Mouse (Mus musculus): ENCODE measurements around the gene Hsd3b1.

DNA sequence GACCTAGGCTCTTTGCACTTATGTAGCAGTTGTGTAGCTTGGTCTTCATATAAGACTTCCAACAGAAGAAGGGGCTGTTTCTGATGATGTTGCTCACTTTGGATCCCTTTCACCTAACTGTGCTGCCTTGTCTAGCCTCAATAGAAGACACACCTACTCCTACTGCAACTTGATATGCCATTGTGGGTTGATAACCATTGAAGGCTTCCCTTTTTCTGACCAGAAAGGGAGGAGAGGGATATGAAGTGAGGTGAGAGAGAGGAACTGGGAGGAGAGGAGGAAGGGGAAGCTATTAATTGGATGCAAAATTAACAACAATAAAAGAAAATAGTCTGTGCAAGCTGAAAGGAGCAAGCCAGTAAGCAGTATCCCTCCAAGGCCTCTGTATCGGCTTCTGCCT is 3.2 kb upstream of the Hsd3b1 start:
- TF ChIP-seq HCFC1 (IDR thresholded peaks at IDR 0.05; ENCODE audit: borderline replicate concordance, insufficient read depth, low read length) (no peak), ZC3H11A (IDR thresholded peaks at IDR 0.05; ENCODE audit: borderline replicate concordance, low read depth, low read length) (no peak), ZNF384 (IDR thresholded peaks at IDR 0.05; ENCODE audit: low read depth, low read length) (no peak), MAFK (IDR thresholded peaks at IDR 0.05; ENCODE audit: insufficient read depth, low read depth, low read length) (no peak), CHD2 (IDR thresholded peaks at IDR 0.05; ENCODE audit: low read depth, low read length) (no peak)

All from ES-E14 (cell line).